Mouse (Mus musculus) mouse trophoblast stem cell (cell line): Measurements from ENCODE around the gene Snx6.

Experiments
- in situ Hi-C, 2 experiments: fragments of 300-500 bp; cut with MseI, MboI; formaldehyde crosslinking; loops; 2 replicates in 1 of 2; 3 replicates in 1 of 2; pipeline ENCODE4 v1.15.1; 2025

Gene Snx6

GRCm38 (mm10) chr12:54795153-54795998 lies at the start of gene Snx6:
Gene Snx6, minus strand, starts transcription at chr12:54795703.
- in situ Hi-C loops: no loop called here

GRCm38 (mm10) chr12:54844415-54844814 lies 48.9 kb upstream of the Snx6 start:
- in situ Hi-C loops: no loop called here

GRCm38 (mm10) chr12:54841576-54841975 lies 46.1 kb upstream of the Snx6 start:
- in situ Hi-C loops: no loop called here

- in situ Hi-C loops: no loop called here
Observed at GRCm38 (mm10) chr12:54839815-54840214, 44.3 kb upstream of the Snx6 start.

DNA sequence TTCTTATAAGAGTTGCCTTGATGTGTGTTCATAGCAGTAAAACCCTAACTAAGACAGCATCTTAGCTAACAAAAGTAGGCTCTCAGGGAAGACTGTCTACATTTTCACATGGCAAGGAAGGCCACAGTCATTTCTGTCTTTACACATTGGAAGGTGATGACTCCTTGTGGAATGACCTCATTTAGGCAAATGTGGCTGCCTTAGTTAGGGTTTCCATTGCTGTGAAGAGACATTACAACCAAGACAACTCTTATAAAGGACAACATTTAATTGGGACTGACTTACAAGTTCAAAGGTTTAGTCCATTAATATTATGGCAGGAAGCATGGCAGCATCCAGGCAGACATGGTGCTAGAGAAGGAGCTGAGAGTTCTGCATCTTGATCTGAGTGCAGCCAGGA lies 43.4 kb upstream of the Snx6 start:
- in situ Hi-C loops: no loop called here

DNA sequence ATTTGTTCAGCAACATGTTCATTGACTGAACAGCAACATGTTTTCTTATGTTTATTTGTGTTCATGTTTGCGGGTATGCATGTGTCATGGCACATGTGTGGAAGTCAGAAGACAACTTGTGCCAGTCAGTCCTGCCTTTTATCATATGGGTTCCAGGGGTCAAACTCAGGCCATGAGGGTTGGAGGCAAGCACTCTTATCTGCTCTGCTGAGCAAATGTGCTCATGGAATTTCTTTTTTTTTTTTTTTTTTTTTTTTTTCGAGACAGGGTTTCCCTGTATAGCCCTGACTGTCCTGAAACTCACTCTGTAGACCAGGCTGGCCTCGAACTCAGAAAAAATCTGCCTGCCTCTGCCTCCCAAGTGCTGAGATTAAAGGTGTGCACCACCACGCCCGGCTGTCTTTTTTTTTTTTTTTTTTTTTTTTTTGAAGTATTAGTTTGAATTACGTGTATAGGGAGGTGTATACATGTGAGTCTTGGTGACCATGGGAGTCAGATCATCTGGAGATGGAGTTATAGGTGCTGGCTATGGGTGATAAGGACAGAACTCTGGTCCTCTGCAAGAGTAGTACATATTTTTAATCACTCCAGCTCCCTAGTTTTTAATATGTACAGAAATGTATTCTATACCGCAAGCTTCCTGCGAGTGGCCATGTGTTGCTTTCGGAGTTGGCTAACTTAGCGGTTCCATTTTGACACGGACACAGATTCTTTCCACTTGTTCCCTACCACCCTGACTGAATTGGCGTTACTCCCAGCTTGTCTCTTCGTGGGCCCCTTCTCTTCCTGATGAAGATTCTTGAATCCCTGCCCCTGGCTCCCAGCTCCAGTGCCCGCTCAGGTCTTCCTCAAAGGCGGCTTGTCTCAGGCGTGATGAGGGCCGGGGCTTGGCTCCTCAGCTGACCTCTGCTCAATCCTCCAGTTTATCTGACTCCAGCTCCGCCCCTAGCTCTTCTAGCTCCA lies 40.4 kb upstream of the Snx6 start:
- in situ Hi-C loops: no loop called here

DNA sequence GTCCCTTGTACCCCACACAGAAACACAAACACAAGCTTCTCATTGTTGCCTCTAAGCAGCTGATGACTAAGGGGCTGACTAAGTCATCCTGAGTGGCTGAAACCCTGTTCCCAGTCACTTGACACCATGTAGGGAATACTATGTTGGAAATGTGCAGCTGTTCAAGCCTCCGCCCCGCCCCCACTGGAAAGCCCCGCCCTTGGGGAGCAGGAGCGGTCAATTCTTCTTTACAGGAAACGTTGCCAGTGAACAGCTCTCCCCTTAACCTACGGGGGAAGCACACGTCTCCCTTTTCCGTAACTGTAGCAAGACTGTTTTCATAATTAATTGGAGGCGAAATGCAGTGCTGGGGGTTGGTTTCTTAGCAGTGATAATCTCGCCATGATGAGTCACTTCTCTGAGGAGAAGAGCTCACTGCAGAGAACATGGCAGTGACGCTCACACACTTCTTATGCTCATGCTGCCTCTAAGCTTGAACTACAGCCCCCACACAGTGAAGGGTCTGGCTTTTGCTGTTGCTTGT lies 39.5 kb upstream of the Snx6 start:
- in situ Hi-C loops: loop anchor here (5.0 kb wide), 1 partner anchor 42 kb away; no protein-coding TSS in a partner anchor

DNA sequence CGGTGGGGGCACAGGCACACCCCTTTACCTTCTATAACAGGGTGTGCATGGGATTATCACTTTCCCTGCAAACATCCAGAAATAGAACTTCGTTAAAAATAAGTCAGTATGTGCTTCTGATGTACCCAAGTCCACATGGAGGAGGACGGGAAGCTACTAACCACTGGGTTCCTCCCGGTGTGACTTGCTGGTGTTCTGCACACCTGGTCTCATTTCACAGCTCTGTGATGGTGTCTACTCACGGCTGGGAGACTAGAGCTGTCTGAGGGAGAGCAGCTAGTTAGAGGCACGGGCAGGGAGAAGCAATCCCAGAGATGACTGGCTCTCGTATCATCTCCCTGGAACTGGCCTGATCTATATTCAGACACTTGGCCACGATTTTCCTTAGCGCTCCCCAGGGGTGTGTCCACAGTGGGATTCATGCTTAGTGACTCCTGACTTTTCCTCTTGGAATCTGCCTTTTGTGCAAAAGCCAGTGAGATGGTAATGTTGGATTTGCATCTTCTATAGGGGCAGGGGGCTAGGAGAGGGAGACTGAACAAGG lies 38.4 kb upstream of the Snx6 start:
- in situ Hi-C loops: loop anchor here (5.0 kb wide), 1 partner anchor 43 kb away; no protein-coding TSS in a partner anchor

DNA sequence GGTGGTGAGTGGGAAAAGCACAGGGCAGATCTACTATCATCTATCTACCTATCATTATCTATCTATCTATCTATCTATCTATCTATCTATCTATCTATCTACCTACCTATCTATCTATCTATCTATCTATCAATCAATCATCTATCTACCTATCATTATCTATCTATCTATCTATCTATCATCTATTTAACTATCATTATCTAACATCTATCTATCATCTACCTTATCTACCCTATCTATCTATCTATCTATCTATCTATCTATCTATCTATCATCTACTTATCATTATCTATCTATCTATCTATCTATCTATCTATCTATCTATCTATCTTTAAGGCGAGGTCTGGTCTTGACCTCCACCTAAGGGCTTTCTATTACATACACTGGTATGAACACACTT lies 36.4 kb upstream of the Snx6 start:
- in situ Hi-C loops: loop anchor here (5.0 kb wide), 1 partner anchor 45 kb away; no protein-coding TSS in a partner anchor

- in situ Hi-C loops: loop anchor here (5.0 kb wide), 1 partner anchor 47 kb away; no protein-coding TSS in a partner anchor
Observed at GRCm38 (mm10) chr12:54830574-54830973, 35.1 kb upstream of the Snx6 start.

GRCm38 (mm10) chr12:54829876-54830275 lies 34.4 kb upstream of the Snx6 start:
- in situ Hi-C loops: loop anchor here (5.0 kb wide), 1 partner anchor 47 kb away; no protein-coding TSS in a partner anchor

DNA sequence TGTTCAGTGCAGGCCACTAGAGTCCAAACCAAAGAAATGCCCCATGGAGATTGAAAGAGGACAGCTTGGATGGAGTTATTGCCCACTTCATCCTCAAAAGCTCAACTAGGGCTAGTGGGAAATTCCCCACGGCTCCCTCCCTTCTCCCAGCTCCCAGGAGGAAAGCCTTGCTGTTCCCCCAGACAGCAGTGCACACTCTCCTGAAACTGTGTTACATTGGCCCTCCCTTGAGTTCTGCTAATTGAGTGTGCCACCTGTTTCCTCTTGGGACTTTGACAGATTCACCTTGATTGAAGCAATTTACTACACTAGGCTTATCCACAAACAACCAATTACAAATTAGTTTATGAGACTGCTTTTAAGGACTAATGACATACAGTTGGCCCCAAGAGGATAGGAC lies 32.5 kb upstream of the Snx6 start:
- in situ Hi-C loops: no loop called here

GRCm38 (mm10) chr12:54825202-54825601 lies 29.7 kb upstream of the Snx6 start:
- in situ Hi-C loops: no loop called here

- in situ Hi-C loops: no loop called here
Observed at GRCm38 (mm10) chr12:54822836-54823426, 27.4 kb upstream of the Snx6 start.

GRCm38 (mm10) chr12:54820684-54821161 lies 25.2 kb upstream of the Snx6 start:
- in situ Hi-C loops: no loop called here

DNA sequence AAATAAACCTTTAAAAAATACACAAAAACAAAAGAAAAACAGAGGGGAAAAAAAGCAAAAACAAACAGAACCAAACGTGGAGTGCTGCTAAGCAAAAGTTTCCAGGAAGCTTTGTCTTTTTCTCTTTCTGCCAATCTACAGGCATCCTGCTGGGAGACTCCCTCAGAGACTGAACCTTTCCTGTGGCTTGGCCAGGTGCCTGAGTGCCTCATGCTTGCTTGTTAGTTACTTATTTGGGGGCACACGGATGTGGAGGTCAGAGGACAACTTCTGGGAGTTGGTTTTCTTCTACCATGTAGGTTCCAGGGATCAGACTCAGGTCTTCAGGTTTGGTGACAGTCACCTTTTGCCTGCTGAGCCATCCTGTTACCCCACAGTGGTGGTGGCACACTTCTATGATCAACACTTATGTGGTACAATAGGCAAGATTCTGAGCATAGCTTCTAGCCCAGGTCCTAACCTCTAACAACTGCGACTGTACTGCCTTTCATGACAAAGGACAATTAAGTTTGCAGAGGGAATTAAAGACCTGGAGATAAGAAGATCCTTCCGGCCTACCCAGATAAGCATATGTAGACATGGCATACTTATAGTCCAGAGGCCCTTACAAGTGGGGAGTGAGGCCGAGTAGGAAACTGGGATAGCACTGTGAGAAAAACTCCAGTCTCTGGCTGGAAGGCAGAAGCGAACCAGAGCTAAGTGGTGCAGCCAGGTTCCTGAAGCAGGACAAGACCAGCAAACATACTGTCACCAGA lies 23.9 kb upstream of the Snx6 start:
- in situ Hi-C loops: no loop called here

GRCm38 (mm10) chr12:54810142-54810541 lies 14.6 kb upstream of the Snx6 start:
- in situ Hi-C loops: no loop called here

DNA sequence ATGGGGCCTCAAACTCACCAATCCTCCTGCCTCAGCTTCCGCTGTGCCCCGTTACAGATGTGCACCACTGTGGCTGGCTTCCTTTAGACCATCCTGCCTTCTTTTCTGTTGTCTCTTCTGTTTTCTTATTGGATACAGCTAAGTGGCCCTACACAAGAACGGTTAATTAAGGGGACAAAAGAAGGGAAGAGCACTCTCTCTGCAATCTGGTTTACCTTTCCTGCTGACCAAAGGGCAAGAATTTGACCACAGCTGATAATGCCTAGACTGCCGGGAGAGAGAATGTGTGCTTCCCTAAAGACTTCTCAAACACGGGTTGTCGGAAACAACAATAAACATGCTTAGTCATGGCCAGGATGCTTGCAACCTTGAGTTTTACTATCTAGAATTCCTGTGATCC lies 12.0 kb upstream of the Snx6 start:
- in situ Hi-C loops: no loop called here

GRCm38 (mm10) chr12:54806131-54806530 lies 10.6 kb upstream of the Snx6 start:
- in situ Hi-C loops: no loop called here

GRCm38 (mm10) chr12:54805254-54806002 lies 9.9 kb upstream of the Snx6 start:
- in situ Hi-C loops: no loop called here
